Mouse (Mus musculus) ZHBTc4 (cell line): ENCODE results near the gene Ferd3l.

ENCODE experiments used
- DNase-seq: peaks from one replicate; pipeline ENCODE4 v3.0.0-alpha.2; 2011; ENCODE audit warnings: low read depth, low spot score

Gene Ferd3l

GRCm38 (mm10) chr12:33928331-33929192 is at the start of gene Ferd3l:
Gene Ferd3l, plus strand, starts transcription at chr12:33928425.
- peak; percentile 6 for DNase-seq

DNA sequence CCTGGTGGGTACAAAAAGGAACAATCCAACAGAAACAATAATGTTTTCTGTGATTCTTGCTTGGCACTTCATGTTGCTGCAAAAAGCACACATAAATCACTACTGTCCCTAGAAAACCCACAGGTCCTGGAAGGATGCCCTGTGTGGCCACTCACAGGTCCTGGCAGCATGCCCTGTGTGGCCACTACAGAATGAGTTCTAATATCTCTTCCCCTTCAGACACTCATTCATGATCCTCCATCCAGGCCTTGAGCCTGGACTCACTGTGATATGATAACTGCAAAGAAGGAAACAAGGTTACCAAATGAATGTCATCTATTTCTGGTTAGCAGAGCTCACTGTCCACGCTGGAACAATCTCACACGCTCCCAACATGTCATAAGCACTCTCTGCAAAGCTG is 34.3 kb upstream of the Ferd3l start:
- DNase-seq, result no peak

DNA sequence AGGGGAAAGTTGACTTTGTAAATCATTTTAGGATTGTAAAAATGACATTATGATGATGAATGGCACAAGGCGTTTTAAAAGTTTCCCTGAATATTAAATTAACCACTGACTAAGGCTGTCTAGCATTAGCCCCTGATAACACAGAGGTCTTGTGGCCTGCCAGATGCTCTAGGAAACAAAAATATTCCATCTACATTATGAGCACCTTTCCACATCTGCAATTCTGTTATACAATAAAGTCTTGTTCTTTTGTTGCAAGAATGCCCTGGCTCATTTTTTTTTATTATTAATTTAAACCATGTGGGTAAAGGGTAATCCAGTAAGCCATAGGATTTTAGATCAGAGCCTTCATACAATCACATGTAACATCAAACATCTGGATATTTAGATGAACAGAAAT is 33.6 kb upstream of the Ferd3l start:
- no peak for DNase-seq

DNA sequence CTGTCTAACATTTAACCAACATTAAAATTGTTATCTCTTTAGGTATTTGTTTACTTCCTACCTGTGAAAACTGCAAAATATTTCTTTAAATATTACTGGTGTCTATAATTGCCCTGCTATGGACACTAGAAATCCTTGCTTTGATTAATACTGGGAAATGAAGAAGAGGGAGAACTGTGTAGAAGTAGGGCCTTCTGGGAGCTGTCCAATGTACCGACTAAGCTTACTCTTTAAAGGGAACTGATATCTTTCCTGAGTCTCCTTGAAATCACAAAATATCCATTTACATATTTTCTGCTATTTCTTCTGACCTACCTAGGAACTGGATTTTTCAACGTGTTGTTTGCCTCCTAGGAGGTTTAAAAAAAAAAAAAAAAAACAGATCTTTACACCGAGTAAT is 1.5 kb upstream of the Ferd3l start:
- DNase-seq, result peak; percentile 18

DNA sequence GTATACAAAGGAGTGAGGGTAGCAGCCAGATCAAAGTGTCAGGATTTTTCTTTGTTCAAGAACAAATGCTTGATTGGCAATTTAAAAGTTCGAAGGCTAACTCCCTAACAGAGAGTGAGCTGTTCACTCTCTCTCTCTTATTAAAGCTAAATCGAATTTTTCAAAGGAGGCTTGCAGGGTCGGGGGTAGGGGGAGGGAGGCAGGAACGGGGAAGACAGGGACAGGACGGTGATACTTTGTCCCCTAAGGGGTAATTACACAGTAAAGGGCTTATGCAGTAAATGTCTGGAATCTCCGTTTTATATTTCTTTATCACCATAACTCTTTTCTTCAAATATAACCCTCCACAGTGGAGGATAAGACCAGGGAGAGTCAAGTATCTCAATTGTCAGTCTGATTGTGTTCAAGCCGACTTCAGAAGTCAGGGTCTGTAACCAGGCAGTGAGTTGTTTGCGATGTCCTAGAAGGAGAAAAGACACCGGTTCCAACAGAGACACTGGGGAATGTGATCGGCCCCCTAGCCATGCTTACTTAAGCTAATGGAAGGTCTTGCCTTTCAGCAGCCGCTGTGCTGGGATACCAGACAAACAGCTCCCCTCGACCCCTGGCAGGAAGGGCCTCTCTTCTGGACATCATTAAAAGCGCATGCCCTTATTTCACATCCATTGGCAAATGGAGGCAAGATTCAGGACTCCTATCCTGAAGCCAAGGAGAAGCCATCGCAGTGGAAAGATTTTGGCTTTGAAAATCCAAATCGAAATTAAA is 709 bp upstream of the Ferd3l start:
- no peak for DNase-seq

DNA sequence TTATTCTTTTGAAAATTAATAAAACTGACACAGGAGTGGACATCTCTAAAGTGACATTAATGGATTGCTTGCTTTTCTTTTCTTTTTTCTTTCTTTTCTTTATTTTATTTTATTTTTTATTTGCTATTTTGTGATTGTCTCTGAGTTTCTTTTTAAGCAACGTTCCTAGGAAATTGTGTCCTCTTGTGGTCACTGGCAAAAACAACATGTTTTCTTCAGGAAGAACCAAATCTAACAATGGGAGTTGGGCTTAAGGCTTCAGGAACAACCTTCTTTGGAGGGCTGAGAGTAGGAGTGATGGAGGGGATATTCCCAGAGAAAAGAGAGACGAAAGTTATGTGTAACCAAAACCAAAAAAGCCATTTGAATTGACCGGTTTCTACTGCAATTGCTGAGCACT is 24.6 kb downstream of the Ferd3l start:
- DNase-seq, result no peak

GRCm38 (mm10) chr12:33954931-33955565 is 26.8 kb downstream of the Ferd3l start:
- DNase-seq, result no peak

- DNase-seq, result peak; percentile 65
Observed at GRCm38 (mm10) chr12:33955606-33956295, 27.5 kb downstream of the Ferd3l start.

DNA sequence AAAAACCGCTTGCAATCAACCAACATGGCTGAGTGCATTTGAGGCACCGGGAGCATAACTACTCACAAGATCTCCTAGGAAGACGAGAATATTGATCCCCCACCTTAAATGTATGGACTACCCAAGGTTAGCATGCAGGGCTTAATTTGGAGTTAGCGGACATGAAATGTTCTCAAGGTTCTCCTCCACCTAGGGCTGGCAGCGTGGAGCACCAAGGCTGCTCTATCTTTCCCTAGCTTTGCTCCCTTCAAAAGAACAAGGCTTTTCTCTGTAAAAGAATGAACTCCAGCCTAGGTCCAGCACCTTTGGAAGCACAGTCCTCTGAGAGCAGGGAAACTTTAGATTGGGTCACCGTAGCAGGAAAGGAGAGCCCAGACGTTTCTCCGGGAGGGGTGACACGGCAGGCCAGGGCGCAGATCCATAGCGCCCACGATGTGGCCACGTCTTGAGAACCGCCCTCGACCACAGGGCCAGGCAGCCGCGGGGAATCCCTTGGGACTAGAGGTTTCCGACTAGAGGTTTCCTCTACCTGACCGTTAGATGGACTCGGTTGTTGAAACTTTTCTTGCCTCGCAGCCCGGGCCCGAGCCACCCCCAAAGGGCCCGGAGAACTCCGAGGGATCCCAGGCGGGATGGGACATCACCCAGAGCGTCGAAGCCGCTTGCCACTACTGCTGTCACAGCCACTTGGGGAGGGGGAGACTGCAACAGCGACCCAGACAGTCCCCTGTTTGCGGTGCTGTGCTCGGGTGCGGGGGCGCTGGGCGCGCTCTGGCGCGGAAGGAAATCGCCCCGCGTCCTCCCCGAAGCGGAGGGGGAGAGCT is 28.6 kb downstream of the Ferd3l start:
- DNase-seq, result peak; percentile 39

DNA sequence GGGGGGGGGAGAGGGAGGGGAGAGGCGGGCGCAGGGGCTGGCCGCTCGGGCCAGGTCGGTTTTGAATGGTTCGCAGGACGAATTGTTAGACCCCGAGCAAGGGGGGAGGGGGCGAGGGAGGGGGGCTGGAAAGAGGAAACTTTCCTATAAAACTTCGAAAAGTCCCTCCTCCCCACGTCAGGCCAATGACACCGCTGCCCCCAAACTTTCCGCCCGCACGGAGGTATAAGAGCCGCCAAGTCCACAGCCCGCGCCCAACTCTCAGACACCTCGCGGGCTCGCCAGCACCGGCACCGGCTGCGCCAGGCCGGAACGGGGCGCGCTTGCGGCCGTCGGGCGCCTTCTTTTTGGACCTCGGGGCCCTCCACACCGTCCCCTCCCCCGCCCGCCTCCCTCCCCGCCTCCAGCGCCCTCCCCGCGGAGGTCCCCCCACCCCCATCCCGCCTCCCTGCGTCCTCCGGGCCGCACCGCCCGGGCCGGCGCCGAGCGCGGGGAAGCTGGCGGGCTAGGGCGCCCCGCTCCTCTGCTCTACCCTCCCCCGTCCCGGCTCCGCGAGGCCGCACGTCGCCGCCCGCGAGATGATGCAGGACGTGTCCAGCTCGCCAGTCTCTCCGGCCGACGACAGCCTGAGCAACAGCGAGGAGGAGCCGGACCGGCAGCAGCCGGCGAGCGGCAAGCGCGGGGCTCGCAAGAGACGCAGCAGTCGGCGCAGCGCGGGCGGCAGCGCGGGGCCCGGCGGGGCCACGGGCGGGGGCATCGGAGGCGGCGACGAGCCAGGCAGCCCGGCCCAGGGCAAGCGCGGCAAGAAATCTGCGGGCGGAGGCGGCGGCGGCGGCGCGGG is 29.4 kb downstream of the Ferd3l start, which contains the start of gene Twist1:
Gene Twist1, plus strand, starts transcription at position 272 of the 841 bp plus-strand sequence.
- peak; percentile 51 for DNase-seq

DNA sequence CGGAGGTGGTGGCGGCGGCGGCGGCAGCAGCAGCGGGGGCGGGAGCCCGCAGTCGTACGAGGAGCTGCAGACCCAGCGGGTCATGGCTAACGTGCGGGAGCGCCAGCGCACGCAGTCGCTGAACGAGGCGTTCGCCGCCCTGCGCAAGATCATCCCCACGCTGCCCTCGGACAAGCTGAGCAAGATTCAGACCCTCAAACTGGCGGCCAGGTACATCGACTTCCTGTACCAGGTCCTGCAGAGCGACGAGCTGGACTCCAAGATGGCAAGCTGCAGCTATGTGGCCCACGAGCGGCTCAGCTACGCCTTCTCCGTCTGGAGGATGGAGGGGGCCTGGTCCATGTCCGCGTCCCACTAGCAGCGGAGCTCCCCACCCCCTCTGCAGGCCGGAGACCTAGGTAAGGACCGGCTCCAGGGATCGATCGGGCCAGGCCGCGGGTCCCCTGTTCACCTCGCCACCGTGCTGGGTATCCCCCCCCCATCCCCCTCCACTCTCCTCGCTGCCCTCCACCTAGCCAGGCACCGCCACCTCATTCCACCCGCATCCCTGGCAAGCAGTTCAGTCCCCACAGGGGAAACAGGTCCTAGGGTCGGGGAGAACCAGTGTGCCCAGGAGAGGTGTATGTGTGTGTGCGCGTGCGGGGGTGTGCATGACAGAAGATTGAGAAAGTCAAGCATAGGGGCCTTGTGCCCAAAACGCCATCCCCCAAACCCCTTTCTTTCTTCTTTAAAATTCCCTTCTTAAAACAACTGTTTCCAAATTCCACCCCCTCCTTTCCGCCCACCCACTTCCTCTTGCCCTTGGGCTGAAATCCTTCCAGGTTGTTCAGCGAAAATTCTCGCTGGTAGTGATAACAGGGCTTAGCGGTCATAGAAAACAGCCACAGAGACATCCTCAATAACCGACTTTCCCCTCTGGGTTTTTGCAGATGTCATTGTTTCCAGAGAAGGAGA is 30.3 kb downstream of the Ferd3l start:
- DNase-seq, result peak; percentile 59

GRCm38 (mm10) chr12:33959206-33959605 is 31.0 kb downstream of the Ferd3l start:
- no peak for DNase-seq

DNA sequence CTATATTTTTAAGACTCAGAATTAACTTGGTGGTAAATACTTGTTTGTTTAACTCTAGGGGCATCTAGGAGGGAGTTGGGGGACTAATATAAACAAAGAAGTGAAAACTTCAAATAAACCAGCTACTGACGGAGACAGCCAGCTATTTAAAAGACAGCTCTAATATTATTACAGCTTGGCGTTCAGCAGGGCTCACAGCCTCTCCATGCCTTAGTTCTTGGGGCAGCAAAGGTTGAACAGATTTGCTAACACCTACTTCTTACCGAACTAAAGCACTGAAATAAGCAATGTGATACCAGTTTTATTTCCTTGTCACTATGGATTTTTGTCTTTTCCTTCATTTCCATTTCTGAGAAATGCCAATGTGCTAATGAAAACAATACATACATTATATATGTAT is 31.6 kb downstream of the Ferd3l start:
- no peak for DNase-seq

- DNase-seq, result no peak
Observed at GRCm38 (mm10) chr12:33961013-33961412, 32.8 kb downstream of the Ferd3l start.

DNA sequence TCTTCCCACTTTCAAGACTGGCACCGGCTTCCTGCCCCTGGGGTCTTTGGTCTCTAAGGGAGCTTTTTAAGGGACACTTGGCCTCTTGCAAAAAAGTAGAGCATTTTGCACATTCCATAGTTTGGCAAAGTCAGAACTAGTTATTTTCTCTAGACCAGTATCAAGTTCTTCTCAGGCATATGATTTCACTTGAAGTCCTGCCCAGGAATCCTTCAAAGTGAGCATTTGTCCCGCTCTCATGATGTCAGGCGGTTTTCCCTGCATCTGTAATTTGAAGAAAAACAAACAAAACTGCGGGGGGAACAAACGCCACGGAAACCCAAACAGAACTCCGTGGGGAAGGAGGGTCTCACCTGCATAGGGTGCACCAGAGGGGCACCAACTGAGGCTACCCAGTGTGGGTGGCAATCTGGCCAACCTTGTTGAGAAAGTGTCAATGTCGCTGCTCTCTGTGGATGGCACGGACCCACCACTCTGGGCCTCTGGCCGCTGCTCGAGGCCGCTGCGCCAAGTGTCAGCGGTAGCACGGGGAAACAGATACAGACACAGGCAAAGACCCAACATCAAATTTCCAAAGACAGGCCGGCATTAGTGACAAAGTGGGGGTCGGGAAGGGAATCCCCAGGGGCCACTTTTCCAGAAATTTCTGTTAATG is 34.0 kb downstream of the Ferd3l start:
- DNase-seq, result no peak

- DNase-seq, result no peak
Observed at GRCm38 (mm10) chr12:33962773-33963130, 34.5 kb downstream of the Ferd3l start.

DNA sequence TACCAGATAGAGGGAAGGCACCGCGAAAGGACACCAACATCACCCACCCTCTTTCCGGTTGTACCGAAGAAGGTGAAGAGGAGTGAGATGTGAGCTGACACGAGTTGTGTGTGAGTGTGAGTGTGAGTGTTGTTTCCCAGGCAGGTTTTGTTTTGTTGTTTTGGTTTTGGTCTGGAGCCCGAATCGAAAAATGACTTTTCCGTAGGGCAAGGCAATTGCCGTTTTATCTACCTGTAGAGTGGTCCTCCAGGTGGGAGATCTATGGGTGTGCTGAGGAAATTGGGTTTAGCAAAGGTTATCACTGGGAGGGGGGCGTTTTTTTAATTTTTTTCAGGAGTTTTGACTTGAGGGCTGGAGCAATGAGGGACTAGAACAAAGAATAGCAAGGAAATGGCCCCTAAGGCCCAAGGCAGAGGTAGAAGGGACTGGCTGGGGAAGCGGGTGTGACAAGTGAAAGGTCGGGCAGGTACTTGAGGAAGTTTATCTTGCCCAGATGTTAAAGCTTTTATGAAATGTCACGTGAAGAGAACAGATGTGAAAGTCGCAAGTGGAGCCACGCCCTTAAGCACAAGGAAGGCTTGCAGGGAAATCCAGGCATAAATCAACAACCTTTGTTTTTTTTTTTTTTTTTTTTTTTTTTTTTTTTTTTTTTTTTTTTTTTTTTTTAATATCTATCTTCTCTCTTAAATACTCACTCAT is 35.6 kb downstream of the Ferd3l start:
- no peak for DNase-seq

GRCm38 (mm10) chr12:33964427-33964826 is 36.2 kb downstream of the Ferd3l start:
- no peak for DNase-seq
